ENCODE assay signal across 11 mouse cellular contexts in genomic region chr5:43338771-43339475, GRCm38 (mm10).
DNase-seq lines count a peak whose midpoint lies in the region; ATAC-seq lines count a peak whose summit lies in the region.
"Had no signal": no experiment of that assay in that cellular context is flagged by ENCODE, and none has a peak within 500 bp of the region (broad histone marks: within the 10 kb centered on the region; RNA-seq: fewer than 3 reads in every experiment).

No protein-coding gene starts in this region.

- H3K27me3 ChIP-seq in heart, embryonic 14.5 days (ENCODE audit: control insufficient read depth, insufficient read depth, low read length) = no peaks in the 10 kb centered on the region
- H3K27me3 ChIP-seq in midbrain, embryonic 13.5 days = no peaks in the 10 kb centered on the region
- no peaks in the 10 kb centered on the region for H3K27me3 ChIP-seq in midbrain, embryonic 10.5 days (ENCODE audit: low read depth, poor library complexity, severe bottlenecking)
- H3K27me3 ChIP-seq in forebrain, embryonic 13.5 days = no peaks in the 10 kb centered on the region

- H3K27ac ChIP-seq in heart, embryonic 14.5 days (replicated peaks in 1 of 2; ENCODE audit: control insufficient read depth in 1 of 2, insufficient read depth in 1 of 2, low read depth in 2 of 2, low read length in 2 of 2) = peak overlapping the region in 1 of 2 experiments; percentile 44; a peak in 1 of 4 replicates
- H3K27ac ChIP-seq in midbrain, embryonic 13.5 days = no peak overlapping the region
- no peak overlapping the region for H3K27ac ChIP-seq in midbrain, embryonic 10.5 days (replicated peaks)
- H3K27ac ChIP-seq in forebrain, embryonic 13.5 days = peak overlapping the region; percentile 44

- WGBS in heart, embryonic 14.5 days = 33% methylated on average over 10 of the region's 10 CpGs
- 60% methylated on average over 10 of the region's 10 CpGs for WGBS in midbrain, embryonic 13.5 days
- 74% methylated on average over 10 of the region's 10 CpGs for WGBS in midbrain, embryonic 10.5 days
- WGBS in forebrain, embryonic 13.5 days = 52% methylated on average over 10 of the region's 10 CpGs

- H3K4me1 ChIP-seq in heart, embryonic 14.5 days (ENCODE audit: control insufficient read depth in 2 of 2, insufficient read depth in 2 of 2, low read length in 2 of 2) = peaks cover 3% of the 10 kb centered on the region in 2 experiments; a peak in 3 of 4 replicates
- H3K4me1 ChIP-seq in midbrain, embryonic 13.5 days (replicated peaks) = no peaks in the 10 kb centered on the region
- H3K4me1 ChIP-seq in midbrain, embryonic 10.5 days = no peaks in the 10 kb centered on the region
- H3K4me1 ChIP-seq in forebrain, embryonic 13.5 days = 0 out of 2 replicates have a peak, but pooled peaks cover 3% of the 10 kb centered on the region

- no peaks in the 10 kb centered on the region for H3K9me3 ChIP-seq in heart, embryonic 14.5 days (ENCODE audit: control insufficient read depth, low read length)
- H3K9me3 ChIP-seq in midbrain, embryonic 13.5 days = no peaks in the 10 kb centered on the region
- no peaks in the 10 kb centered on the region for H3K9me3 ChIP-seq in midbrain, embryonic 10.5 days (replicated peaks)
- H3K9me3 ChIP-seq in forebrain, embryonic 13.5 days (replicated peaks) = no peaks in the 10 kb centered on the region

- H3K9ac ChIP-seq in heart, embryonic 14.5 days (ENCODE audit: low read length) = no peak overlapping the region
- no peak overlapping the region for H3K9ac ChIP-seq in midbrain, embryonic 13.5 days (replicated peaks)
- no peak overlapping the region for H3K9ac ChIP-seq in forebrain, embryonic 13.5 days

- H3K4me3 ChIP-seq in heart, embryonic 14.5 days (ENCODE audit: control insufficient read depth in 1 of 2, insufficient read depth in 1 of 2, low read depth in 1 of 2, low read length in 2 of 2) = no peak overlapping the region
- H3K4me3 ChIP-seq in midbrain, embryonic 13.5 days (replicated peaks) = no peak overlapping the region
- H3K4me3 ChIP-seq in midbrain, embryonic 10.5 days = no peak overlapping the region
- no peak overlapping the region for H3K4me3 ChIP-seq in forebrain, embryonic 13.5 days

- H3K36me3 ChIP-seq in heart, embryonic 14.5 days (ENCODE audit: control insufficient read depth, insufficient read depth, low read length) = no peaks in the 10 kb centered on the region
- H3K36me3 ChIP-seq in midbrain, embryonic 13.5 days = no peaks in the 10 kb centered on the region
- no peaks in the 10 kb centered on the region for H3K36me3 ChIP-seq in midbrain, embryonic 10.5 days
- H3K36me3 ChIP-seq in forebrain, embryonic 13.5 days (ENCODE audit: poor library complexity, severe bottlenecking) = no peaks in the 10 kb centered on the region

- no peak for ATAC-seq in heart, embryonic 14.5 days (ENCODE audit: insufficient number of reproducible peaks, insufficient read depth, low FRiP score, low read depth)
- ATAC-seq in midbrain, embryonic 13.5 days = peak; percentile 69; the same call in 1 of the 2 replicates
- ATAC-seq in forebrain, embryonic 13.5 days = peak; percentile 90
- ATAC-seq: activated CD4-positive, CD25-positive, alpha-beta regulatory T cell, adult 4 months had no signal

- intact Hi-C loops in heart, postnatal 36 days (cut with DNase I) = no loop called here

- H3K4me2 ChIP-seq in heart, embryonic 14.5 days (ENCODE audit: low read length) = peak overlapping the region; percentile 40
- H3K4me2 ChIP-seq in midbrain, embryonic 13.5 days (replicated peaks) = no peak overlapping the region
- no peak overlapping the region for H3K4me2 ChIP-seq in forebrain, embryonic 13.5 days

- no peak for DNase-seq in heart, postnatal 36 days
- DNase-seq in midbrain, embryonic 10.5 days (ENCODE audit: low spot score) = no peak
- no peak for DNase-seq in ovary, postnatal 10 days (ENCODE audit: low spot score)
- no peak for DNase-seq in thymus, postnatal 10 days (ENCODE audit: low spot score in 2 of 2)
- no peak for DNase-seq in kidney, postnatal 25 days
- DNase-seq: gastrocnemius, postnatal 25 days; thymus, postnatal 4 days had no signal
